Mouse (Mus musculus) lung, embryonic 16.5 days (tissue): ENCODE data around the gene Ddx58. TPM values are rescaled to one million over a fixed set of nuclear protein-coding genes. Genes with fewer than 3 reads are reported as not detected.

ENCODE experiments used
- ATAC-seq: fragments of 200-750 bp; cut with Nextera tagmentation; 2 replicates; pipeline ENCODE4 v1.8.0; 2017; ENCODE audit warnings: low read depth, mild to moderate bottlenecking, moderate library complexity
- H3K27ac ChIP-seq: fragments of 300-500 bp; sonication (generic); 2 replicates; pipeline ENCODE4 v1.5.1; 2014; ENCODE audit warnings: mild to moderate bottlenecking, control low read depth, low read length
- H3K27me3 ChIP-seq: fragments of 300-500 bp; sonication (generic); 2 replicates; pipeline ENCODE4 v1.6.1; 2014; ENCODE audit warnings: low read depth, low read length, mixed read lengths; ENCODE audit not compliant: control insufficient read depth, insufficient read depth
- H3K36me3 ChIP-seq: fragments of 300-500 bp; sonication (generic); 2 replicates; pipeline ENCODE4 v1.6.1; 2014; ENCODE audit warnings: low read length; ENCODE audit not compliant: control insufficient read depth, insufficient read depth
- H3K4me1 ChIP-seq: fragments of 300-500 bp; sonication (generic); replicated peaks from 2 replicates; pipeline ENCODE4 v1.6.1; 2014; ENCODE audit warnings: low read length, mixed read lengths; ENCODE audit not compliant: control insufficient read depth, insufficient read depth
- H3K4me2 ChIP-seq: fragments of 300-500 bp; sonication (generic); 2 replicates; pipeline ENCODE4 v1.6.1; 2014; ENCODE audit warnings: low read depth, low read length, control low read depth
- H3K4me3 ChIP-seq: fragments of 300-500 bp; sonication (generic); 2 replicates; pipeline ENCODE4 v1.5.1; 2014; ENCODE audit warnings: mild to moderate bottlenecking, low read length, control low read depth
- H3K9ac ChIP-seq: fragments of 300-500 bp; sonication (generic); 2 replicates; pipeline ENCODE4 v1.6.1; 2014; ENCODE audit warnings: low read length, control low read depth
- H3K9me3 ChIP-seq: fragments of 300-500 bp; sonication (generic); 2 replicates; pipeline ENCODE4 v1.6.1; 2016; ENCODE audit warnings: low read length; ENCODE audit not compliant: control insufficient read depth
- WGBS: fragments of 180-500 bp; shearing (Covaris S2); extraction: QIAGEN DNeasy Blood & Tissue Kit; methylation state at CpG from one replicate; pipeline ENCODE4 v1.1.7; 2014; 5-methylcytosine and 5-hydroxymethylcytosine counted together
- polyA plus RNA-seq: library from polyadenylated mRNA; unstranded; fragments of >200 nt; fragmentation: Nextera tagmentation; extraction: Ambion mirVana; gene quantifications from 2 replicates; pipeline ENCODE4 v1.2.1, GENCODE M21; 2015

Ddx58 gene
- polyA plus RNA-seq, 1 experiment from 2014 or later = 11.7 TPM

- H3K27me3 ChIP-seq = no peaks in the 10 kb centered on the region
- no peak overlapping the region for H3K4me2 ChIP-seq
- H3K4me1 ChIP-seq = no peaks in the 10 kb centered on the region
- 42% methylated on average over 21 of the region's 21 CpGs for WGBS
- H3K27ac ChIP-seq = no peak overlapping the region
- no peak overlapping the region for H3K4me3 ChIP-seq
- no peak overlapping the region for H3K9ac ChIP-seq
- ATAC-seq = no peak
- H3K9me3 ChIP-seq = no peaks in the 10 kb centered on the region
- H3K36me3 ChIP-seq = no peaks in the 10 kb centered on the region
These were observed 17.6 kb downstream of the Ddx58 start for GRCm38 (mm10) chr4:40221876-40222585.

GRCm38 (mm10) chr4:40221004-40221760, 18.4 kb downstream of the Ddx58 start:
- no peak overlapping the region for H3K9ac ChIP-seq
- no peaks in the 10 kb centered on the region for H3K9me3 ChIP-seq
- no peak overlapping the region for H3K4me3 ChIP-seq
- no peaks in the 10 kb centered on the region for H3K27me3 ChIP-seq
- H3K4me2 ChIP-seq = no peak overlapping the region
- no peaks in the 10 kb centered on the region for H3K4me1 ChIP-seq
- no peak for ATAC-seq
- no peaks in the 10 kb centered on the region for H3K36me3 ChIP-seq
- WGBS = 17% methylated on average over 14 of the region's 14 CpGs
- no peak overlapping the region for H3K27ac ChIP-seq

- no peak overlapping the region for H3K4me2 ChIP-seq
- H3K9ac ChIP-seq = no peak overlapping the region
- H3K9me3 ChIP-seq = no peaks in the 10 kb centered on the region
- no peak overlapping the region for H3K4me3 ChIP-seq
- no peaks in the 10 kb centered on the region for H3K4me1 ChIP-seq
- no peaks in the 10 kb centered on the region for H3K27me3 ChIP-seq
- no peaks in the 10 kb centered on the region for H3K36me3 ChIP-seq
- WGBS = 18% methylated on average over 12 of the region's 12 CpGs
- no peak overlapping the region for H3K27ac ChIP-seq
- ATAC-seq = no peak
These were observed 19.2 kb downstream of the Ddx58 start for GRCm38 (mm10) chr4:40220437-40220836.

GRCm38 (mm10) chr4:40218382-40218781, 21.2 kb downstream of the Ddx58 start:
- no peak for ATAC-seq
- H3K9ac ChIP-seq = no peak overlapping the region
- H3K9me3 ChIP-seq = no peaks in the 10 kb centered on the region
- no peaks in the 10 kb centered on the region for H3K4me1 ChIP-seq
- no peak overlapping the region for H3K4me3 ChIP-seq
- no peaks in the 10 kb centered on the region for H3K27me3 ChIP-seq
- no peak overlapping the region for H3K27ac ChIP-seq
- no peaks in the 10 kb centered on the region for H3K36me3 ChIP-seq
- no peak overlapping the region for H3K4me2 ChIP-seq
- 70% methylated on average over 7 of the region's 7 CpGs for WGBS

- no peak for ATAC-seq
- Histone ChIP-seq H3K36me3 (no peaks in the 10 kb centered on the region), H3K9me3 (no peaks in the 10 kb centered on the region), H3K4me3 (no peak overlapping the region), H3K4me1 (no peaks in the 10 kb centered on the region), H3K9ac (no peak overlapping the region), H3K27me3 (no peaks in the 10 kb centered on the region), H3K27ac (no peak overlapping the region), H3K4me2 (no peak overlapping the region)
- WGBS = 51% methylated on average over 3 of the region's 3 CpGs
These were observed 21.7 kb downstream of the Ddx58 start for GRCm38 (mm10) chr4:40217910-40218309.

GRCm38 (mm10) chr4:40212177-40212576, 27.5 kb downstream of the Ddx58 start:
- Histone ChIP-seq H3K4me3 (no peak overlapping the region), H3K4me2 (no peak overlapping the region), H3K36me3 (no peaks in the 10 kb centered on the region), H3K27me3 (no peaks in the 10 kb centered on the region), H3K4me1 (no peaks in the 10 kb centered on the region), H3K9me3 (no peaks in the 10 kb centered on the region), H3K9ac (no peak overlapping the region), H3K27ac (no peak overlapping the region)
- WGBS = 86% methylated on average over 4 of the region's 6 CpGs
- ATAC-seq = no peak

GRCm38 (mm10) chr4:40207701-40208100, 31.9 kb downstream of the Ddx58 start:
- no peak for ATAC-seq
- H3K9me3 ChIP-seq = no peaks in the 10 kb centered on the region
- 86% methylated on average over 5 of the region's 5 CpGs for WGBS
- H3K9ac ChIP-seq = no peak overlapping the region
- no peaks in the 10 kb centered on the region for H3K27me3 ChIP-seq
- no peak overlapping the region for H3K27ac ChIP-seq
- H3K36me3 ChIP-seq = peaks cover 10% of the 10 kb centered on the region; the same call in 1 of the 2 replicates
- no peaks in the 10 kb centered on the region for H3K4me1 ChIP-seq
- no peak overlapping the region for H3K4me2 ChIP-seq
- H3K4me3 ChIP-seq = no peak overlapping the region

- Histone ChIP-seq H3K9me3 (no peaks in the 10 kb centered on the region), H3K27ac (no peak overlapping the region), H3K27me3 (no peaks in the 10 kb centered on the region), H3K4me3 (no peak overlapping the region), H3K4me1 (no peaks in the 10 kb centered on the region), H3K36me3 (peaks cover 10% of the 10 kb centered on the region; the same call in 1 of the 2 replicates), H3K4me2 (no peak overlapping the region), H3K9ac (no peak overlapping the region)
- 89% methylated on average over 22 of the region's 22 CpGs for WGBS
- no peak for ATAC-seq
These were observed 34.3 kb downstream of the Ddx58 start for GRCm38 (mm10) chr4:40205231-40205903.

- no peak overlapping the region for H3K4me3 ChIP-seq
- 87% methylated on average over 3 of the region's 3 CpGs for WGBS
- no peak for ATAC-seq
- no peaks in the 10 kb centered on the region for H3K4me1 ChIP-seq
- no peak overlapping the region for H3K9ac ChIP-seq
- H3K36me3 ChIP-seq = peaks cover 10% of the 10 kb centered on the region; the same call in 1 of the 2 replicates
- H3K27me3 ChIP-seq = no peaks in the 10 kb centered on the region
- no peak overlapping the region for H3K4me2 ChIP-seq
- H3K27ac ChIP-seq = no peak overlapping the region
- no peaks in the 10 kb centered on the region for H3K9me3 ChIP-seq
These were observed 35.3 kb downstream of the Ddx58 start for GRCm38 (mm10) chr4:40204374-40204773.
